Comparison of ENCODE assay signal across 17 mouse cellular contexts in the genomic region with DNA sequence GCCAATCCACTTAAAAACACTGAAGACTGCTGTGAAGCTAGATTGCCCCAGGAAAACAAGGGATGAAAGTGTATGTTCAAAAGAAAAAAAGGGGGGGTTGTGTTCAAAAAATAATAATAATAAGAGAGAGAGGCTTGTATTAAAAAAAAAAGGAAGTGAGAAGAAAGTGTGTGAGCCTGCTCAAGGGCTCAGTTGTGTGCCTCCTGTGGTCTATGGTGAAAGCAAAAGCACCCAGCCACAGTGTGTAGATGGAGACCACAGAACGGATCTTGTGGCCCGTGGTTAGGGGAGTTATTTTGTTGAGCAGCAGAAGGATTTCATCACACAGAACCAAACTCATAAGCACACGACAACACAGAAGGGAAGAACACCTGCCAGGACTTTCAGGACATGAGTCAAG. TPM values are rescaled to one million over a fixed set of nuclear protein-coding genes. Genes with fewer than 3 reads are reported as not detected.
DNase-seq lines count a peak whose midpoint lies in the region; ATAC-seq and TF ChIP-seq lines count a peak whose summit lies in the region.
"Had no signal": no experiment of that assay in that cellular context is flagged by ENCODE, and none has a peak within 500 bp of the region (broad histone marks: within the 10 kb centered on the region; RNA-seq: fewer than 3 reads in every experiment).

No protein-coding gene starts in this region.

- H3K27me3 ChIP-seq in lung, postnatal 0 days (replicated peaks; ENCODE audit: insufficient read depth, low read length): no peaks in the 10 kb centered on the region
- H3K27me3 ChIP-seq in hindbrain, embryonic 13.5 days: no peaks in the 10 kb centered on the region
- H3K27me3 ChIP-seq in intestine, embryonic 16.5 days (replicated peaks; ENCODE audit: control insufficient read depth, insufficient read depth, low read length): no peaks in the 10 kb centered on the region
- H3K27me3 ChIP-seq: embryonic facial prominence, embryonic 13.5 days; neural tube, embryonic 12.5 days; stomach, embryonic 15.5 days had no signal

- no peak for TF ChIP-seq EP300 in lung, postnatal 0 days (IDR thresholded peaks at IDR 0.05)

- no peak overlapping the region for H3K9ac ChIP-seq in lung, postnatal 0 days (replicated peaks; ENCODE audit: low read depth)
- H3K9ac ChIP-seq in hindbrain, embryonic 13.5 days: no peak overlapping the region
- no peak overlapping the region for H3K9ac ChIP-seq in intestine, embryonic 16.5 days (ENCODE audit: low read depth, low read length)
- H3K9ac ChIP-seq: embryonic facial prominence, embryonic 13.5 days; liver, embryonic 14.5 days; neural tube, embryonic 12.5 days; stomach, embryonic 15.5 days had no signal

- H3K9me3 ChIP-seq in lung, postnatal 0 days (ENCODE audit: low read length): no peaks in the 10 kb centered on the region
- no peaks in the 10 kb centered on the region for H3K9me3 ChIP-seq in hindbrain, embryonic 13.5 days
- no peaks in the 10 kb centered on the region for H3K9me3 ChIP-seq in intestine, embryonic 16.5 days (ENCODE audit: control insufficient read depth, low read length)
- H3K9me3 ChIP-seq: embryonic facial prominence, embryonic 13.5 days; midbrain, embryonic 10.5 days; neural tube, embryonic 12.5 days; stomach, embryonic 15.5 days had no signal

- TF ChIP-seq CTCF in lung, postnatal 0 days (IDR thresholded peaks at IDR 0.05): no peak
- no peak for TF ChIP-seq CTCF in lung, adult 2 months (IDR thresholded peaks at IDR 0.05; ENCODE audit: insufficient read depth, low read length)

- no peak overlapping the region for H3K4me3 ChIP-seq in lung, postnatal 0 days (ENCODE audit: low read depth, low read length)
- H3K4me3 ChIP-seq in lung, adult 2 months (replicated peaks; ENCODE audit: extremely low read depth, low read depth, low read length): no peak overlapping the region
- H3K4me3 ChIP-seq in hindbrain, embryonic 13.5 days: no peak overlapping the region
- no peak overlapping the region for H3K4me3 ChIP-seq in intestine, embryonic 16.5 days (ENCODE audit: low read length)
- H3K4me3 ChIP-seq: embryonic facial prominence, embryonic 13.5 days; midbrain, embryonic 10.5 days; neural tube, embryonic 12.5 days; stomach, embryonic 15.5 days had no signal

- no peak overlapping the region for H3K4me2 ChIP-seq in lung, postnatal 0 days (replicated peaks; ENCODE audit: low read depth, low read length)
- no peak overlapping the region for H3K4me2 ChIP-seq in hindbrain, embryonic 13.5 days
- no peak overlapping the region for H3K4me2 ChIP-seq in intestine, embryonic 16.5 days (ENCODE audit: low read depth, low read length)
- H3K4me2 ChIP-seq: embryonic facial prominence, embryonic 13.5 days; neural tube, embryonic 12.5 days; stomach, embryonic 15.5 days had no signal

- H3K36me3 ChIP-seq in lung, postnatal 0 days (ENCODE audit: insufficient read depth, low read length): no peaks in the 10 kb centered on the region
- peaks cover 7% of the 10 kb centered on the region for H3K36me3 ChIP-seq in hindbrain, embryonic 13.5 days
- H3K36me3 ChIP-seq in intestine, embryonic 16.5 days (ENCODE audit: control insufficient read depth, insufficient read depth, low read length): no peaks in the 10 kb centered on the region
- H3K36me3 ChIP-seq: embryonic facial prominence, embryonic 13.5 days; stomach, embryonic 15.5 days had no signal

- 87% methylated on average over 3 of the region's 3 CpGs for WGBS in lung, postnatal 0 days
- 65% methylated on average over 3 of the region's 3 CpGs for WGBS in lung, adult 2 months
- WGBS in hindbrain, embryonic 13.5 days: 91% methylated on average over 3 of the region's 3 CpGs
- 78% methylated on average over 3 of the region's 3 CpGs for WGBS in intestine, embryonic 16.5 days

- no peak overlapping the region for H3K27ac ChIP-seq in lung, postnatal 0 days (ENCODE audit: low read length)
- no peak overlapping the region for H3K27ac ChIP-seq in hindbrain, embryonic 13.5 days
- H3K27ac ChIP-seq in intestine, embryonic 16.5 days (ENCODE audit: low read length): no peak overlapping the region
- H3K27ac ChIP-seq: embryonic facial prominence, embryonic 13.5 days; liver, embryonic 14.5 days; midbrain, embryonic 10.5 days; neural tube, embryonic 12.5 days; stomach, embryonic 15.5 days had no signal

- H3K4me1 ChIP-seq in lung, postnatal 0 days (ENCODE audit: insufficient read depth, low read depth, low read length): peaks cover 12% of the 10 kb centered on the region; the same call in 1 of the 2 replicates
- H3K4me1 ChIP-seq in lung, adult 2 months (ENCODE audit: control insufficient read depth, insufficient read depth, low read length): peaks cover 12% of the 10 kb centered on the region
- peaks cover 20% of the 10 kb centered on the region for H3K4me1 ChIP-seq in hindbrain, embryonic 13.5 days (replicated peaks)
- H3K4me1 ChIP-seq in intestine, embryonic 16.5 days (ENCODE audit: control insufficient read depth, insufficient read depth, low read length): peaks cover 12% of the 10 kb centered on the region

- TF ChIP-seq POLR2A in lung, adult 2 months (IDR thresholded peaks at IDR 0.05; ENCODE audit: borderline replicate concordance, extremely low read depth, low read depth, low read length): no peak

- DNase-seq in lung, postnatal 0 days (ENCODE audit: low spot score): peak; percentile 32
- no peak for DNase-seq in lung, adult 2 months
- peak; percentile 89 for DNase-seq in induced T-regulatory cell, adult 2 months (ENCODE audit: low read depth)
- DNase-seq in spleen, adult 12 weeks (ENCODE audit: low spot score): peak; percentile 58
- DNase-seq in layer of hippocampus, adult 11-12 months (ENCODE audit: low spot score): no peak
- no peak for DNase-seq in kidney, adult 18-20 months
- DNase-seq: cerebellum, adult 9-11 months; gastrocnemius, postnatal 25 days; kidney, postnatal 4 days had no signal

- no peak for ATAC-seq in lung, postnatal 0 days
- no peak for ATAC-seq in hindbrain, embryonic 13.5 days (ENCODE audit: low FRiP score)
- ATAC-seq in intestine, embryonic 16.5 days: no peak
- ATAC-seq: forebrain, embryonic 14.5 days had no signal

RNA-seq across cellular contexts. Expression of a gene that starts 2.8 kb away (rescaled TPM):
- 14.8 and 15.1 TPM in 2 replicates for polyA plus RNA-seq in lung, postnatal 0 days (2015; fragmentation: Nextera tagmentation; extraction: Ambion mirVana)
- polyA plus RNA-seq in lung, adult 2 months (2012; rRNA removed): 39.8 and 46.9 TPM in 2 replicates
- 24.3 and 24.5 TPM in 2 replicates for polyA plus RNA-seq in hindbrain, embryonic 13.5 days (2015; fragmentation: Nextera tagmentation; extraction: Ambion mirVana)
- 25.3 and 27.6 TPM in 2 replicates for polyA plus RNA-seq in intestine, embryonic 16.5 days (2015; fragmentation: Nextera tagmentation; extraction: Ambion mirVana)

RNA-seq across cellular contexts. Expression of a gene that starts 8.4 kb away (rescaled TPM):
- 5.6 and 6.2 TPM in 2 replicates for polyA plus RNA-seq in lung, postnatal 0 days (2015; fragmentation: Nextera tagmentation; extraction: Ambion mirVana)
- 27.1 and 30.3 TPM in 2 replicates for polyA plus RNA-seq in lung, adult 2 months (2012; rRNA removed)
- 17.5 and 18.9 TPM in 2 replicates for polyA plus RNA-seq in hindbrain, embryonic 13.5 days (2015; fragmentation: Nextera tagmentation; extraction: Ambion mirVana)
- polyA plus RNA-seq in intestine, embryonic 16.5 days (2015; fragmentation: Nextera tagmentation; extraction: Ambion mirVana): 8.6 and 9.3 TPM in 2 replicates

RNA-seq across cellular contexts. Expression of a gene that starts 9.2 kb away (rescaled TPM):
- polyA plus RNA-seq in lung, postnatal 0 days (2015; fragmentation: Nextera tagmentation; extraction: Ambion mirVana): 13.0 and 14.4 TPM in 2 replicates
- polyA plus RNA-seq in lung, adult 2 months (2012; rRNA removed): 28.2 and 32.2 TPM in 2 replicates
- polyA plus RNA-seq in hindbrain, embryonic 13.5 days (2015; fragmentation: Nextera tagmentation; extraction: Ambion mirVana): 5.9 and 7.1 TPM in 2 replicates
- 2.7 and 3.1 TPM in 2 replicates for polyA plus RNA-seq in intestine, embryonic 16.5 days (2015; fragmentation: Nextera tagmentation; extraction: Ambion mirVana)

RNA-seq across cellular contexts. Expression of a gene that starts 18.1 kb away (rescaled TPM):
- 7.4 and 8.5 TPM in 2 replicates for polyA plus RNA-seq in lung, postnatal 0 days (2015; fragmentation: Nextera tagmentation; extraction: Ambion mirVana)
- polyA plus RNA-seq in lung, adult 2 months (2012; rRNA removed): 13.7 and 14.0 TPM in 2 replicates
- polyA plus RNA-seq in hindbrain, embryonic 13.5 days (2015; fragmentation: Nextera tagmentation; extraction: Ambion mirVana): 36.1 and 36.5 TPM in 2 replicates
- polyA plus RNA-seq in intestine, embryonic 16.5 days (2015; fragmentation: Nextera tagmentation; extraction: Ambion mirVana): 4.7 and 5.0 TPM in 2 replicates

RNA-seq across cellular contexts. Expression of a gene that starts 42.4 kb away (rescaled TPM):
- 13.9 and 16.0 TPM in 2 replicates for polyA plus RNA-seq in lung, postnatal 0 days (2015; fragmentation: Nextera tagmentation; extraction: Ambion mirVana)
- 37.1 and 42.8 TPM in 2 replicates for polyA plus RNA-seq in lung, adult 2 months (2012; rRNA removed)
- 19.9 and 20.7 TPM in 2 replicates for polyA plus RNA-seq in hindbrain, embryonic 13.5 days (2015; fragmentation: Nextera tagmentation; extraction: Ambion mirVana)
- polyA plus RNA-seq in intestine, embryonic 16.5 days (2015; fragmentation: Nextera tagmentation; extraction: Ambion mirVana): 13.7 and 15.3 TPM in 2 replicates

Comparison
In these comparisons a context has a peak if more than half of its experiments do, and no peak if none do; other contexts are left out.
1. DNase-seq: peak in lung, postnatal 0 days (single experiment), induced T-regulatory cell, adult 2 months (single experiment) and spleen, adult 12 weeks (single experiment); none in lung, adult 2 months (single experiment), layer of hippocampus, adult 11-12 months (single experiment) and kidney, adult 18-20 months (single experiment).